Mouse (Mus musculus): ENCODE results near the gene Ctbp2. TPM values are rescaled to one million over a fixed set of nuclear protein-coding genes. Genes with fewer than 3 reads are reported as not detected.

The Ctbp2 gene
- polyA plus RNA-seq, 1 experiment from 2014 or later = 117 TPM

DNA sequence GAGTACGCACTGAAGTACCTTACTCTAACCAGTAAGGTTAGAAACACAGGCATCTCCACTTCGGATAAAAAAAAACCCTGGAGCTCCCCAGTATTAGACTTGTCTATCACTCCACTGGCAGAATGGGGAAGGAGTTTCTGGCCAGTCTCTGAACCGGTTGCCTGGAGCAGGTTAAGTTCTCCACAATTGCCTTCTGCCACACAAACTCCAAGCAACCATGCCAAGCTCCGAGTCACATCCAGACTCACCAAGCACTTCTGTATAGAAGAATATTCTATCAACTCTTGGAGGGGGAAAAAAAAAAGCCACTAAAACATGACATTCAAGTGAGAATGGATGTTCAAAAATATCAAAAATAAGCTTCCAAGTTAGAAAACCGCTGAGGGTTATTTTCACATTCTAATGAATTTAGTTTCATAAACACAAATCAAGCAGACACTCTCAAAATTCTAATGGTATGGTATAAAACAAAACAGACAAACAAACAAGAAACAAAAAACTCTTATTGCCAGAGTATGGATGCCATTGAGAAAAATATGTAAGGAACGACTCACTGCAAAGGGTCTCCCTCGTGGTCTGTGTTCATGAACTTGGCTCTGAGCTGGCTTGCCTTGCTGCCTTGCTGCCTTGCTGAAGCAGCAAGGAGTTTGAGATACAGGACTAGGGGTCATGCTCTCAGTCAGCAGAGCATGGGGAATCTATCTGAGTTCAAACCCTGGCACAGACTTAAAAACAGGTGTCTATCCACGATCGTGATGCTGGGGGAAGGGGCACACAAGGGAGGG is 29.3 kb downstream of the Ctbp2 start:
- peaks cover 49% of the 10 kb centered on the region for H3K4me1 ChIP-seq
- no peaks in the 10 kb centered on the region for H3K9me3 ChIP-seq (replicated peaks)
- H3K4me2 ChIP-seq = no peak overlapping the region
- ATAC-seq (replicated peaks; ENCODE audit: low FRiP score) = no peak
- no peak overlapping the region for H3K4me3 ChIP-seq (replicated peaks)
- no peak overlapping the region for H3K9ac ChIP-seq
- H3K27me3 ChIP-seq = no peaks in the 10 kb centered on the region
- peaks cover 10% of the 10 kb centered on the region; the same call in 1 of the 2 replicates for H3K36me3 ChIP-seq
- no peak overlapping the region for H3K27ac ChIP-seq
- 81% methylated on average over 9 of the region's 9 CpGs for WGBS

DNA sequence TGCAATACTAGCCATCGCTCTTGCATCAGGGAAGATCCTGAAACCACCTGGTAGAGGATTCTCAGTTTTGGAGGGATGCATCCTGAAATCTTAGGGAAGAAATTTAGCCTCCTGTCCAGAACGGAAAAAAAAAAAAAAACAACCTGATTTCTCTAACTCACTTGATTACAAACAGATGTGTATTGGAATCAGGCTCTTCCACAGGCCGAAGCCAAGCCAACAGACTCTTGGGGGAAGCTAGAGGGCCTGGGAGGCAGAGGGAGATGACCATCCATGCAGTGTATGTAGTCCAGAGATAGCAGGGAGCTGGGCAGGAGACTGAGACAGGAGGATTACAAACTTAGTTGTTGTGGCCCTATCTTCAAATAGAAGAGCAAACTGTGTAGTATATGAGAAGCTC is 30.0 kb downstream of the Ctbp2 start:
- Histone ChIP-seq H3K27me3 (no peaks in the 10 kb centered on the region), H3K36me3 (peaks cover 10% of the 10 kb centered on the region; the same call in 1 of the 2 replicates), H3K4me2 (no peak overlapping the region), H3K4me1 (peaks cover 47% of the 10 kb centered on the region), H3K27ac (no peak overlapping the region), H3K9me3 (replicated peaks) (no peaks in the 10 kb centered on the region), H3K4me3 (replicated peaks) (no peak overlapping the region), H3K9ac (no peak overlapping the region)
- no peak for ATAC-seq (replicated peaks; ENCODE audit: low FRiP score)
- 73% methylated on average over 3 of the region's 3 CpGs for WGBS

DNA sequence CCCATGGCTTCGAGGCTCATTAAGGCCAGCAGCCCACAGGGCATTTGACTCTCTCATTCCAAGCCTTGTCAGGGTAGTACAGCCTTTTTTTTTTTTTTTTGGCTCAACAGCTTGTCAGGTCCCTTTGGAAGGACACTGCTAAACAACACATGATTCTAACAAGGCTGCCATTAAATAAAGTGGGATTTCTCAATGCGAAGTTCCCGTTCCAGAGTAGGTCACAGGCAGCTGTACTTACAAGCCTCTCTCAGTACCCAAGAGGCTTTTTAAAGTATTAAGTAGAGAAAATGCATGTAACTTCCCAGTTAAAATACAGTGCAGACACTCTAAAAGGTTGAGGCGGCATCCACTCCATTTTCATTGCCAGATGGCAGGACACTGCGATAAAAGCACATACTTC is 30.4 kb downstream of the Ctbp2 start:
- Histone ChIP-seq H3K36me3 (peaks cover 10% of the 10 kb centered on the region; the same call in 1 of the 2 replicates), H3K27me3 (no peaks in the 10 kb centered on the region), H3K4me1 (peaks cover 47% of the 10 kb centered on the region), H3K4me2 (no peak overlapping the region), H3K4me3 (replicated peaks) (no peak overlapping the region), H3K9me3 (replicated peaks) (no peaks in the 10 kb centered on the region), H3K9ac (no peak overlapping the region), H3K27ac (no peak overlapping the region)
- WGBS = 87% methylated on average over 5 of the region's 5 CpGs
- ATAC-seq (replicated peaks; ENCODE audit: low FRiP score) = no peak

DNA sequence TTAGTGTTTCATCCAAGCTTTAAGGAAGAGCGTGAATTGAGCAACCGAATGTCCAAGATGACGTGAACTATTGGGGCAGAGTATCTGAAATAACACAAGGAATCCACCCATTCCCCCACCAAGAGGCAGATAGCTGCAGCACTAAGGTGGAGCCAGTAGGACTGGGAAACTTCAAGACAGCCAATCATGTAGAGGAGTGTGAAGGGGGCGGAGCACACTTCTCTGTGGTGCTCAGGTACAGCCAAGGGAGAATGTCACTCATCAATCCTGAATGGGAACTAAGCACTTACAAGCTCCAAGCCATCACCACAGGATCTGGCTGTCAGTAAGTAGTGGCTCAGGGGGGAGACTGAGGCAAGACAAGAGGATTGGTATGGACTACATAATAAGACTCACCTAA is 33.5 kb downstream of the Ctbp2 start:
- H3K4me2 ChIP-seq = no peak overlapping the region
- no peak; the same call in 1 of the 2 replicates for ATAC-seq (replicated peaks; ENCODE audit: low FRiP score)
- no peaks in the 10 kb centered on the region for H3K27me3 ChIP-seq

DNA sequence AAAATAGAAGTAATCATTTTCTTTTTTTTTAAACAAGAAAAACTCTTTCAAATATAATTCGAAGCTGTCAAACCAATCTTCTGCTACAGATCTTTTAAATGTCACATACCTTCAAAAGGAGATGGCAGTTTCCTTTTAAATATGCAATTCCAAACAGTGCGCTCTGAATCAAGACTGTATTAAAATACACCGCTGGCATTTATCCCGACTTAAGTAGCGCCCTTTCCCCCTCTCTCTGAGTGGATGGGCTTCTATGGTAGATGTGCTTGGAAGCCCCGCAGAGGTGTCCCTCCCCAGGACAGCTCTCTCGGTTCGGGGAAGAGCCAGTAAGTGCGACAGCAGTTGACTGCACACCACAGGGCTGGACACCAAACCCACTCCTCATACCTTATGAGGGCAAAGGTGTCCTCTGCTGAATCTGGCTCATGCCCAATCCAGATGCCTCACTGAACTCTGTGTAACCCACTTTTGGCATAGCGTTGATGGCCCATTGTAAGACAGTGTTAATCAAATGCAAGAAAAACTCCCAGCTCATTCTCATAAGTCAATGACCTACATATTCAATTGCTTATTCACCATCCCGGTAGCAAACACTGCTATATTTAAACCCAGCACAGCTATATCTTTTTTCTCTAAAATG is 34.4 kb downstream of the Ctbp2 start:
- no peak overlapping the region for H3K4me3 ChIP-seq (replicated peaks)
- no peaks in the 10 kb centered on the region for H3K9me3 ChIP-seq (replicated peaks)
- no peak overlapping the region; the same call in 1 of the 2 replicates for H3K27ac ChIP-seq
- H3K4me2 ChIP-seq = no peak overlapping the region
- ATAC-seq (replicated peaks; ENCODE audit: low FRiP score) = no peak
- 84% methylated on average over 11 of the region's 11 CpGs for WGBS
- H3K4me1 ChIP-seq = peaks cover 28% of the 10 kb centered on the region
- H3K36me3 ChIP-seq = no peaks in the 10 kb centered on the region
- no peak overlapping the region for H3K9ac ChIP-seq
- no peaks in the 10 kb centered on the region for H3K27me3 ChIP-seq

More for the DNA sequence above, 33.5 kb downstream of the Ctbp2 start:
- Histone ChIP-seq H3K4me3 (replicated peaks) (no peak overlapping the region), H3K27ac (no peak overlapping the region), H3K36me3 (0 out of 2 replicates have a peak, but pooled peaks cover under 1% of the 10 kb centered on the region), H3K9ac (no peak overlapping the region), H3K9me3 (replicated peaks) (no peaks in the 10 kb centered on the region), H3K4me1 (peaks cover 30% of the 10 kb centered on the region)
- WGBS = 94% methylated on average over 4 of the region's 4 CpGs

DNA sequence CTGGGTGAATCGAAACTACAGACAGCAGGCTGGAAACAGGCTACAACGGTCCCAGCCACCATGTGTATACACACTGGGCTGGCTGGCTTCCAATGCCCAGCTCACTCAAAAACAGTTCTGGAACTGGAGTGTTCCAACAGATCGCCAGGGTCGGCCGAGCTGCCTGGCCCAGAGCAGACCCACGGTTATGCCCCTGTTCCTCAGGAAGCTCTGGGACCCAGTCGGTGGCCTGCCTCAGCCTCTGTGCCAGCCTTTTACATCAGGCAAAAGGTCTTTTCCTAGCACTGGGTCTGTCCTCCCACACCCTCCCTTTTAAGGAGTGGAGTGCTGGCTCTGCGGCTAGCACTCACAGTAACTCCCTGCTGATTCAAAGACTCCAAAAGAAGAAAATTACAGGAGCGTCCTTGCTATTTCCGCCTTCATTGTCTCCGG is 35.3 kb downstream of the Ctbp2 start:
- WGBS = 49% methylated on average over 11 of the region's 11 CpGs
- Histone ChIP-seq H3K9me3 (replicated peaks) (no peaks in the 10 kb centered on the region), H3K4me3 (replicated peaks) (no peak overlapping the region), H3K9ac (no peak overlapping the region), H3K27ac (peak overlapping the region; percentile 66), H3K4me1 (peaks cover 28% of the 10 kb centered on the region), H3K27me3 (no peaks in the 10 kb centered on the region), H3K36me3 (peaks cover under 1% of the 10 kb centered on the region; the same call in 1 of the 2 replicates), H3K4me2 (no peak overlapping the region)
- no peak; the same call in 1 of the 2 replicates for ATAC-seq (replicated peaks; ENCODE audit: low FRiP score)

DNA sequence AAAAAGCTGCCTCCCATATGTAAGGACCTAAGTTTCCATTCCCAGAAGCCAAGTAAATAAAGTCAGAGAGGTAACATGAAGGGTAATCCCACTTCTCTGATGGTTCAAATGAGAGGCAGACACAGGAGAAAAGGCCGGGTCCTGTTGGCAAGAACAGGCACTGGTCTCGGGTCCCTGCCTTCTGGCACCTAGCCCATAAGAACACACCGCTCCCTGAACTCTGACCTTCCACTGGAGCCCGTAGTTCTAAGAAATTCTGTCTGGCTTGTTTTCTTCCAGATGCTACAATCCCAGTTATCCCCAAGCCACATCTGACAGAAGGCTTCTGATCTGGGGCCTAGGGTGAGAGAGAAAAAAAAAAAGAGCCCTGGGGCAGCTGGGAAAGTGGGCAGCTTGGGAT is 35.7 kb downstream of the Ctbp2 start:
- Histone ChIP-seq H3K27me3 (no peaks in the 10 kb centered on the region), H3K36me3 (peaks cover 4% of the 10 kb centered on the region; the same call in 1 of the 2 replicates), H3K4me2 (no peak overlapping the region), H3K9ac (no peak overlapping the region), H3K9me3 (replicated peaks) (no peaks in the 10 kb centered on the region), H3K27ac (peak overlapping the region; percentile 66), H3K4me1 (peaks cover 28% of the 10 kb centered on the region), H3K4me3 (replicated peaks) (no peak overlapping the region)
- 61% methylated on average over 4 of the region's 4 CpGs for WGBS
- no peak for ATAC-seq (replicated peaks; ENCODE audit: low FRiP score)

DNA sequence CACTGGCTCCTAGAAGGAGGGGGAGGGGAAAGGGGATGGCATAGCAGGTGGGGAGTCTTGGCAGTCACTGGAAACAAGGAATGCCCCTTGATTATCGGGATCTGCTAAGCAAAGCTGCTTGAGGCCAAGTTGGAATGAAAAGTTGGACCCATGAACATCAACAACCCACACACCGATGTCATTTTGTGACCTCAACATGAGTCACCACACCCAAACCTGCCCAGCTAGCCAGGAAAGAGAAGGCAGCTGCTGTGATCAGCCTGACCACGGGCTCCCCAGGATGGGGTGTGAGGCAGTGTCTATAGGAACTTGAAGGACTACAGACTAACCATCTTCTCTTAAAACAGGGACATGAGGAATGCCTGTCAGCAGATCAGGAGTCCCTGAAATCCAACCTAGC is 38.7 kb downstream of the Ctbp2 start:
- ATAC-seq (replicated peaks; ENCODE audit: low FRiP score) = no peak
- Histone ChIP-seq H3K27me3 (no peaks in the 10 kb centered on the region), H3K4me3 (replicated peaks) (no peak overlapping the region), H3K9me3 (replicated peaks) (no peaks in the 10 kb centered on the region), H3K27ac (no peak overlapping the region), H3K4me1 (peaks cover 17% of the 10 kb centered on the region), H3K4me2 (no peak overlapping the region), H3K9ac (no peak overlapping the region), H3K36me3 (peaks cover 19% of the 10 kb centered on the region)
- WGBS = 77% methylated on average over 3 of the region's 3 CpGs

DNA sequence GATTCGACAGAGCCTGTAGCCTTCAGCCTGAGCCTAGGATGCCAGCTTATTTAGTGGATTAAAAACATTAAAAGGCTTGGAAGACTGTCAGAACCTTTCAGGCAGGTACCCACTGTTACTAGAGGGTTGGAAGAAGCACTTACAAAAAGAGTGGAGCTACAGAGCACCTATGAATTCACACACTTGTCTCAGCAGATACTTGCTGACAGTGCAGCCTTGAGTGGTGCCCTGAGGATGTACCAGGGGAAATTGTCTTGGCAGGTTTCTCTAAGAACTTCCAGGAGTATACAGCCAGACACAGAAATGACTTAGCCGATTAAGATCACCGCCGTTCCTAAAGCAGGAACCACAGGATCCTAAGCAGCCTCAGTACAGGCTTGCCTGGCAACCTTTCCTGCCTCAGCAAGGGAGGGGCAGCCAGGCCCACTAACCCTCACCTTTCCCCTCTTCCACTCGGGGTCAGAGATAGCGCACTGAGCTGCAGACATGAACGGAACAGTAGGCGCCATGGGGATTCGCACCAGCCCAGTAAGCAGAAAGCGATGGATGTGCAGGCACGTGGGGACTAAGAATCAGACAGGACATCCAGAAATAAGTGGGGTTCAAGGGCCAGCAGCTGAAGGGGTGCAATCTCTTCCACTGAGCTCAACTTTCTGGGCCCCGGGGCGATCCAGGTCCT is 40.1 kb downstream of the Ctbp2 start:
- WGBS = 86% methylated on average over 13 of the region's 13 CpGs
- no peaks in the 10 kb centered on the region for H3K27me3 ChIP-seq
- peaks cover 27% of the 10 kb centered on the region for H3K36me3 ChIP-seq
- H3K4me1 ChIP-seq = peaks cover 10% of the 10 kb centered on the region
- no peaks in the 10 kb centered on the region for H3K9me3 ChIP-seq (replicated peaks)
- no peak overlapping the region for H3K4me2 ChIP-seq
- no peak for ATAC-seq (replicated peaks; ENCODE audit: low FRiP score)
- H3K4me3 ChIP-seq (replicated peaks) = no peak overlapping the region
- no peak overlapping the region for H3K27ac ChIP-seq
- H3K9ac ChIP-seq = no peak overlapping the region

DNA sequence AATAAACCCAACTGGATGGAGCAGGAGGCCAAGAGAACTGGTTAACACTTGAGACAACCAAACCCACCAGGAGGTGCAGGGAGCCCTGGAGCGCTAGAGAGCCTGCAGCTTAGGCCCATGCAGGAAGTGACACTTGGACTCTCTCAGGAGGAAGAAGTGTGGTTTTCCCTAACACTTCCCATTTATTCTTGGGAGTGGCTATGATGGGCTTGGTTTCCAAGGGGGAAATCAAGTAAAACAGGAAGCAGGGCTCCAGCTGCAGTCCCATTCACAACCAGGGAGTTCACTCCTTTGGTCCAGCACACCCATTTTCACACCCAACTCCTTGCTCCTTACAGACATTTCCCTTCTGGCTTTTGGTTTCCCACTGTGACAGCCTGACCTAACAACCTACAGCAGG is 45.2 kb downstream of the Ctbp2 start:
- no peaks in the 10 kb centered on the region for H3K9me3 ChIP-seq (replicated peaks)
- H3K4me1 ChIP-seq = peaks cover 18% of the 10 kb centered on the region
- no peak for ATAC-seq (replicated peaks; ENCODE audit: low FRiP score)
- H3K27ac ChIP-seq = no peak overlapping the region
- peaks cover 61% of the 10 kb centered on the region for H3K36me3 ChIP-seq
- H3K27me3 ChIP-seq = no peaks in the 10 kb centered on the region
- H3K9ac ChIP-seq = no peak overlapping the region
- H3K4me2 ChIP-seq = no peak overlapping the region
- H3K4me3 ChIP-seq (replicated peaks) = no peak overlapping the region
- WGBS = 77% methylated on average over 1 of the region's 1 CpGs

DNA sequence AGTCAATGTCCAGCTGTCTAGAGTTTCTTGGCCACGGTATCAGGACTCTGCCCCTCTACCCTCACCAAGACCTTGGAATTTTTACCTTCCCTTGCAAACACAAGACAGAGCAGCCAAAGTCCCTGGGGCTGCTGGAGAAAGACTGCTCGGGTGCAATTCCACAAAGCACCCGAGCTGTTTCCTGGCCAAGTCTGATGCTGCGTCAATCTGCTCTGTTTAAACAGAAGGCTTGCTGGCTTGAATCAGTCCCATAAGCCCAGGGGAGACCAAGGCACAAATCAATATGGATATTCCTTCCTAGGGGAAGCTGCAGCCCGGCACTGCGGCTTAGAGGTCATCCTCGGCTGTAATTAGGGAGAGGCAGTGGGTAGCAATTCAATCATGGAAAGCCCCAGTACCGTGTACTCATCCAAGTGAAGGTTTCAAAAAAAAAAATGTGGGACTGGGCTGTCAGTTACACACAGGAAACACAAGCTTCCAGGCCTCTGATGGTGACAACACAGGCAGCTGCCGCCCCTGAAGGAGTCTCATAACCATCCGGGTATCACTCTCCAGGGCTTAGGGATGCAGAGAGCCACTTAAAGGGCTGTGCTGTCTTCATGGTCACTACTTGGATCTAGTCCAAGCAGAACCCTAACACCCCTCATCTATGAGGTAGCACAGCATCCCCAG is 49.6 kb downstream of the Ctbp2 start:
- Histone ChIP-seq H3K4me1 (peaks cover 57% of the 10 kb centered on the region), H3K27me3 (no peaks in the 10 kb centered on the region), H3K9ac (no peak overlapping the region), H3K9me3 (replicated peaks) (no peaks in the 10 kb centered on the region), H3K4me2 (no peak overlapping the region), H3K27ac (no peak overlapping the region), H3K36me3 (peaks cover 49% of the 10 kb centered on the region), H3K4me3 (replicated peaks) (no peak overlapping the region)
- no peak for ATAC-seq (replicated peaks; ENCODE audit: low FRiP score)
- WGBS = 74% methylated on average over 10 of the region's 10 CpGs
